In genomic region chr2:174820286-174820685, GRCm38 (mm10) we compare ENCODE assay signal across 17 mouse cellular contexts. TPM values are rescaled to one million over a fixed set of nuclear protein-coding genes. Genes with fewer than 3 reads are reported as not detected.
DNase-seq lines count a peak whose midpoint lies in the region; TF ChIP-seq lines count a peak whose summit lies in the region.
"Had no signal": no experiment of that assay in that cellular context is flagged by ENCODE, and none has a peak within 500 bp of the region (broad histone marks: within the 10 kb centered on the region; RNA-seq: fewer than 3 reads in every experiment).

No protein-coding gene starts in this region.

- peak; percentile 82 to 89 for DNase-seq in cerebellum, postnatal 14 days
- no peak for DNase-seq in cerebellum, adult 9-10 months
- DNase-seq in gastrocnemius, postnatal 25 days, result peak; percentile 9
- DNase-seq in gastrocnemius, postnatal 4 days (ENCODE audit: low spot score in 2 of 2), result no peak
- peak; percentile 65 for DNase-seq in left cerebral cortex, postnatal 4 days
- DNase-seq in left cerebral cortex, adult 9 months (ENCODE audit: low spot score in 2 of 2), result no peak
- DNase-seq in brain, embryonic 14.5 days (ENCODE audit: low read depth), result peak; percentile 8
- no peak for DNase-seq in kidney, postnatal 25 days
- DNase-seq: adrenal gland, adult 2 months; adrenal gland, postnatal 10 days; adrenal gland, postnatal 25 days; cerebellum, adult 11 months; cerebellum, adult 18-20 months; cerebellum, adult 9-11 months; forebrain, postnatal 0 days had no signal

- intact Hi-C loops in left cerebral cortex, postnatal 4 days (cut with DNase I), result no loop called here

- no peak for TF ChIP-seq POLR2A in brain, embryonic 14.5 days (IDR thresholded peaks at IDR 0.05; ENCODE audit: borderline replicate concordance, extremely low read depth, insufficient read depth, insufficient read length, poor library complexity, severe bottlenecking)

- no peak for TF ChIP-seq CTCF in brain, embryonic 14.5 days (IDR thresholded peaks at IDR 0.05; ENCODE audit: borderline replicate concordance, extremely low read depth, insufficient read depth, insufficient read length)

RNA-seq across cellular contexts. Expression of gene Edn3, which starts 59.9 kb away (rescaled TPM):
- 1 to 10 TPM in 1 of 2 experiments, under 1 TPM in 1; 1.00 to 1.6 TPM for total RNA-seq in gastrocnemius, postnatal 25 days (2021)
- total RNA-seq in gastrocnemius, postnatal 4 days (2021), result 10 to 100 TPM; 14.2 to 16.1 TPM
- total RNA-seq in left cerebral cortex, postnatal 4 days (2021), result 1 to 10 TPM; 4.7 to 5.0 TPM
- polyA plus RNA-seq in brain, embryonic 14.5 days (2012; rRNA removed), result 2.5 and 4.3 TPM in 2 replicates
- total RNA-seq: MEL had no signal
- polyA plus RNA-seq: C2C12 had no signal

Comparison
In these comparisons a context has a peak if more than half of its experiments do, and no peak if none do; other contexts are left out.
1. DNase-seq: peak in cerebellum, postnatal 14 days (2 of 2), gastrocnemius, postnatal 25 days (single experiment), left cerebral cortex, postnatal 4 days (single experiment) and brain, embryonic 14.5 days (single experiment); none in cerebellum, adult 9-10 months (single experiment), gastrocnemius, postnatal 4 days (0 of 2), left cerebral cortex, adult 9 months (0 of 2) and kidney, postnatal 25 days (0 of 2).